Mouse (Mus musculus) brain, embryonic 14.5 days (tissue): ENCODE measurements around the gene Bcl9.

Source experiments
- CTCF ChIP-seq: fragments of 200-500 bp; IDR thresholded peaks from 2 replicates; pipeline ENCODE4 v1.5.1; 2012; ENCODE audit warnings: inconsistent platforms, mild to moderate bottlenecking, moderate library complexity, borderline replicate concordance; ENCODE audit not compliant: insufficient read depth, insufficient read length; ENCODE audit errors: extremely low read depth
- POLR2A ChIP-seq: fragments of 200-500 bp; IDR thresholded peaks from 2 replicates; pipeline ENCODE4 v1.6.1; 2012; ENCODE audit warnings: mild to moderate bottlenecking, inconsistent platforms, borderline replicate concordance; ENCODE audit not compliant: poor library complexity, insufficient read depth, insufficient read length, severe bottlenecking; ENCODE audit errors: extremely low read depth

GRCm38 (mm10) chr3:97299885-97300284, 2.2 kb upstream of the Bcl9 start:
- no peak for TF ChIP-seq POLR2A
- no peak; the same call in 1 of the 2 replicates for TF ChIP-seq CTCF
